Mouse (Mus musculus) intestine, embryonic 14.5 days (tissue): ENCODE data around the gene Tead1. TPM values are rescaled to one million over a fixed set of nuclear protein-coding genes. Genes with fewer than 3 reads are reported as not detected.

ENCODE experiments used
- ATAC-seq: fragments of 200-750 bp; cut with Nextera tagmentation; replicated peaks from 2 replicates; pipeline ENCODE4 v1.8.0; 2017; ENCODE audit warnings: low read depth, moderate number of reproducible peaks, moderate TSS enrichment, moderate library complexity; ENCODE audit not compliant: low FRiP score, low TSS enrichment
- DNase-seq: peaks from one replicate; pipeline ENCODE4 v3.0.0-alpha.2; 2018; ENCODE audit warnings: low spot score
- H3K27ac ChIP-seq: fragments of 300-500 bp; sonication (generic); 2 replicates; pipeline ENCODE4 v1.5.1; 2014; ENCODE audit warnings: low read depth, mild to moderate bottlenecking, control low read depth
- H3K27me3 ChIP-seq: fragments of 300-500 bp; sonication (generic); replicated peaks from 2 replicates; pipeline ENCODE4 v1.6.1; 2014; ENCODE audit warnings: low read length, control low read depth; ENCODE audit not compliant: control insufficient read depth, insufficient read depth
- H3K36me3 ChIP-seq: fragments of 300-500 bp; sonication (generic); 2 replicates; pipeline ENCODE4 v1.6.1; 2014; ENCODE audit warnings: low read length, control low read depth; ENCODE audit not compliant: control insufficient read depth, insufficient read depth
- H3K4me1 ChIP-seq: fragments of 300-500 bp; sonication (generic); replicated peaks from 2 replicates; pipeline ENCODE4 v1.6.1; 2014; ENCODE audit warnings: low read length, control low read depth, mixed read lengths; ENCODE audit not compliant: control insufficient read depth, insufficient read depth
- H3K4me2 ChIP-seq: fragments of 300-500 bp; sonication (generic); 2 replicates; pipeline ENCODE4 v1.6.1; 2014; ENCODE audit warnings: low read length
- H3K4me3 ChIP-seq: fragments of 300-500 bp; sonication (generic); 2 replicates; pipeline ENCODE4 v1.5.1; 2014; ENCODE audit warnings: low read depth, low read length, control low read depth, mixed read lengths
- H3K9ac ChIP-seq: fragments of 300-500 bp; sonication (generic); 2 replicates; pipeline ENCODE4 v1.6.1; 2014; ENCODE audit warnings: mild to moderate bottlenecking, low read length
- H3K9me3 ChIP-seq: fragments of 300-500 bp; sonication (generic); 2 replicates; pipeline ENCODE4 v1.6.1; 2016; ENCODE audit warnings: low read length, control low read depth; ENCODE audit not compliant: control insufficient read depth
- WGBS: fragments of 180-500 bp; shearing (Covaris S2); extraction: QIAGEN DNeasy Blood & Tissue Kit; methylation state at CpG from one replicate; pipeline ENCODE4 v1.1.7; 2014; 5-methylcytosine and 5-hydroxymethylcytosine counted together
- polyA plus RNA-seq: library from polyadenylated mRNA; unstranded; fragments of >200 nt; fragmentation: Nextera tagmentation; extraction: Ambion mirVana; gene quantifications from 2 replicates; pipeline ENCODE4 v1.2.1, GENCODE M21; 2014

Tead1 gene
- polyA plus RNA-seq, 1 experiment from 2014 or later: 20.2 TPM

GRCm38 (mm10) chr7:112658939-112659338, 20.2 kb upstream of the Tead1 start:
- ATAC-seq: no peak
- no peak overlapping the region for H3K9ac ChIP-seq
- H3K27ac ChIP-seq: no peak overlapping the region
- 99% methylated on average over 3 of the region's 3 CpGs for WGBS
- H3K36me3 ChIP-seq: no peaks in the 10 kb centered on the region
- no peaks in the 10 kb centered on the region for H3K27me3 ChIP-seq
- no peak overlapping the region for H3K4me2 ChIP-seq
- H3K4me1 ChIP-seq: peaks cover 23% of the 10 kb centered on the region
- no peak overlapping the region for H3K4me3 ChIP-seq
- H3K9me3 ChIP-seq: no peaks in the 10 kb centered on the region
- no peak for DNase-seq

GRCm38 (mm10) chr7:112659816-112660215, 19.3 kb upstream of the Tead1 start:
- no peaks in the 10 kb centered on the region for H3K36me3 ChIP-seq
- no peak overlapping the region for H3K9ac ChIP-seq
- H3K4me2 ChIP-seq: no peak overlapping the region
- no peaks in the 10 kb centered on the region for H3K27me3 ChIP-seq
- WGBS: 46% methylated on average over 5 of the region's 5 CpGs
- H3K4me1 ChIP-seq: peaks cover 25% of the 10 kb centered on the region
- ATAC-seq (no peak), DNase-seq (no peak)
- H3K9me3 ChIP-seq: no peaks in the 10 kb centered on the region
- H3K27ac ChIP-seq: no peak overlapping the region
- H3K4me3 ChIP-seq: no peak overlapping the region

GRCm38 (mm10) chr7:112660325-112660724, 18.8 kb upstream of the Tead1 start:
- Histone ChIP-seq H3K9ac (no peak overlapping the region), H3K27ac (no peak overlapping the region), H3K4me1 (peaks cover 25% of the 10 kb centered on the region), H3K4me3 (no peak overlapping the region), H3K4me2 (no peak overlapping the region), H3K36me3 (no peaks in the 10 kb centered on the region), H3K9me3 (no peaks in the 10 kb centered on the region), H3K27me3 (no peaks in the 10 kb centered on the region)
- ATAC-seq: peak; percentile 55
- DNase-seq: no peak
- WGBS: 20% methylated on average over 1 of the region's 1 CpGs

GRCm38 (mm10) chr7:112662398-112663313, 16.5 kb upstream of the Tead1 start:
- H3K9ac ChIP-seq: no peak overlapping the region
- H3K9me3 ChIP-seq: no peaks in the 10 kb centered on the region
- DNase-seq (no peak), ATAC-seq (no peak)
- peak overlapping the region; percentile 30 for H3K4me2 ChIP-seq
- 48% methylated on average over 12 of the region's 12 CpGs for WGBS
- H3K4me1 ChIP-seq: peaks cover 20% of the 10 kb centered on the region
- H3K27ac ChIP-seq: peak overlapping the region; percentile 91
- no peaks in the 10 kb centered on the region for H3K36me3 ChIP-seq
- no peaks in the 10 kb centered on the region for H3K27me3 ChIP-seq
- H3K4me3 ChIP-seq: no peak overlapping the region

- no peaks in the 10 kb centered on the region for H3K9me3 ChIP-seq
- DNase-seq: peak; percentile 74
- peaks cover 20% of the 10 kb centered on the region for H3K4me1 ChIP-seq
- H3K27ac ChIP-seq: peak overlapping the region; percentile 91
- H3K4me2 ChIP-seq: peak overlapping the region; percentile 30
- no peaks in the 10 kb centered on the region for H3K27me3 ChIP-seq
- H3K36me3 ChIP-seq: no peaks in the 10 kb centered on the region
- H3K4me3 ChIP-seq: no peak overlapping the region
- H3K9ac ChIP-seq: no peak overlapping the region
- peak; percentile 67; the same call in 1 of the 2 replicates for ATAC-seq
- WGBS: 13% methylated on average over 6 of the region's 6 CpGs
These were observed 15.7 kb upstream of the Tead1 start for GRCm38 (mm10) chr7:112663314-112663966.

- Histone ChIP-seq H3K36me3 (no peaks in the 10 kb centered on the region), H3K4me2 (no peak overlapping the region), H3K4me3 (no peak overlapping the region), H3K27ac (no peak overlapping the region), H3K27me3 (no peaks in the 10 kb centered on the region), H3K4me1 (no peaks in the 10 kb centered on the region), H3K9me3 (0 out of 2 replicates have a peak, but pooled peaks cover under 1% of the 10 kb centered on the region), H3K9ac (no peak overlapping the region)
- DNase-seq (no peak), ATAC-seq (no peak)
- WGBS: 78% methylated on average over 2 of the region's 2 CpGs
These were observed 9.1 kb upstream of the Tead1 start for GRCm38 (mm10) chr7:112669993-112670392.

- H3K4me2 ChIP-seq: peak overlapping the region; percentile 84
- peak overlapping the region; percentile 99 for H3K27ac ChIP-seq
- H3K4me1 ChIP-seq: peaks cover 10% of the 10 kb centered on the region
- peak overlapping the region; percentile 96 for H3K9ac ChIP-seq
- 0 out of 2 replicates have a peak, but pooled peaks cover 4% of the 10 kb centered on the region for H3K9me3 ChIP-seq
- peak; percentile 81 for ATAC-seq
- WGBS: under 1% methylated on average over 43 of the region's 44 CpGs
- DNase-seq: peak; percentile 87
- no peaks in the 10 kb centered on the region for H3K27me3 ChIP-seq
- H3K36me3 ChIP-seq: no peaks in the 10 kb centered on the region
- peak overlapping the region; percentile 88 for H3K4me3 ChIP-seq
These were observed 524 bp upstream of the Tead1 start for GRCm38 (mm10) chr7:112678418-112679170.

GRCm38 (mm10) chr7:112679513-112680245, 561 bp downstream of the Tead1 start:
- Histone ChIP-seq H3K27ac (peak overlapping the region; percentile 99), H3K9ac (peak overlapping the region; percentile 96), H3K36me3 (no peaks in the 10 kb centered on the region), H3K4me1 (peaks cover 15% of the 10 kb centered on the region), H3K27me3 (no peaks in the 10 kb centered on the region), H3K4me3 (peak overlapping the region; percentile 88), H3K4me2 (peak overlapping the region; percentile 84), H3K9me3 (0 out of 2 replicates have a peak, but pooled peaks cover 4% of the 10 kb centered on the region)
- under 1% methylated on average over 68 of the region's 95 CpGs for WGBS
- peak; percentile 63 for ATAC-seq
- peak; percentile 86 for DNase-seq
